Mouse (Mus musculus) erythroblast, embryonic 14.5 days (primary cell): Measurements from ENCODE around the gene Ptprt.

Experiments
- GATA1 ChIP-seq: IDR thresholded peaks from 2 replicates; pipeline ENCODE4 v1.6.1; 2012; ENCODE audit warnings: low read length, inconsistent platforms, mixed read lengths
- TAL1 ChIP-seq: IDR thresholded peaks from 3 replicates; pipeline ENCODE4 v1.6.1; 2012; ENCODE audit warnings: low read length, inconsistent platforms, mixed read lengths

DNA sequence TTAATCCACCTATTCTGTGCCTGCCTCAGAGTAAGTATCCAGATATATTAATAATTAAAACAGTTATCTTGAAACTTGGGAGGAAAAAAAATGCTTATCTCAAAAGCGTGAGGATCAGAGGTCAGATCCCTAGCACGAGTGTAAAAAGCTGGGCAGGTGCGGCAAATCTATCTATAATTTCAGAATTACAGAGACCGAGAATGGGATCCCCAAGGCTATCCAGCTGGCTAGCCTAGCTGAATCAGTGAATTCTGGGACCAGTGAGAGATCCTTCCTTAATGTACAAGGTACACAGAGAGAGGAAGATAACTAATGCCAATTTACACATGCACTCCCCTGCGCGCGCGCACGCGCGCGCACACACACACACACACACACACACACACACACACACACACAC, 31.2 kb upstream of the Ptprt start:
- no peak for TF ChIP-seq TAL1
- TF ChIP-seq GATA1: no peak
